Mouse (Mus musculus): ENCODE measurements at regions not wholly inside any gene's neighbourhood (a gene's known extent, or its start where the extent isn't known, plus 50 kb on each side); places are given as distances from the start of the nearest gene placed in this dataset.
A peak's percentile ranks its signal among the peaks of the same experiment; 100 is the strongest.
"Not testable (repeated sequence)": the region's sequence is repeated elsewhere in the genome, so short reads cannot be mapped to it uniquely, and the experiment has no call there.

- no peak for DNase-seq
These were observed 157.5 kb downstream of the Tpra1 start for GRCm38 (mm10) chr6:89059431-89059975.

GRCm38 (mm10) chr6:89064977-89065580, 163.0 kb downstream of the Tpra1 start:
- DNase-seq, result peak; percentile 46 to 48

- DNase-seq, result no peak
These were observed 164.5 kb downstream of the Tpra1 start for GRCm38 (mm10) chr6:89066588-89066987.

- no peak for DNase-seq
These were observed 166.2 kb downstream of the Tpra1 start for GRCm38 (mm10) chr6:89068286-89068685.

GRCm38 (mm10) chr6:89069108-89069507, 167.1 kb downstream of the Tpra1 start:
- no peak for DNase-seq

- DNase-seq, result no peak
These were observed 168.0 kb downstream of the Tpra1 start for GRCm38 (mm10) chr6:89070011-89070410.

- DNase-seq, result no peak
These were observed 169.7 kb downstream of the Tpra1 start for GRCm38 (mm10) chr6:89071766-89072165.

- DNase-seq, result no peak
These were observed 170.5 kb downstream of the Tpra1 start for GRCm38 (mm10) chr6:89072569-89072968.

- no peak for DNase-seq
These were observed 179.7 kb downstream of the Tpra1 start for GRCm38 (mm10) chr6:89081624-89082300.

GRCm38 (mm10) chr6:89084437-89084836, 182.4 kb downstream of the Tpra1 start:
- peak in 1 of 2 experiments; percentile 21 for DNase-seq

- DNase-seq, result no peak
These were observed 183.1 kb downstream of the Tpra1 start for GRCm38 (mm10) chr6:89085151-89085550.

- no peak for DNase-seq
These were observed 185.6 kb downstream of the Tpra1 start for GRCm38 (mm10) chr6:89087620-89088019.

GRCm38 (mm10) chr6:89090096-89090495, 188.0 kb downstream of the Tpra1 start:
- DNase-seq, result no peak

- no peak for DNase-seq
These were observed 193.9 kb downstream of the Tpra1 start for GRCm38 (mm10) chr6:89095911-89096310.

- DNase-seq, result no peak
These were observed 195.5 kb downstream of the Tpra1 start for GRCm38 (mm10) chr6:89097531-89097930.

- DNase-seq, result peak in 1 of 2 experiments; percentile 31
These were observed 217.2 kb downstream of the Tpra1 start for GRCm38 (mm10) chr6:89119241-89119640.

- no peak for DNase-seq
These were observed 219.1 kb downstream of the Tpra1 start for GRCm38 (mm10) chr6:89121023-89121745.

GRCm38 (mm10) chr6:89121746-89122070, 219.7 kb downstream of the Tpra1 start:
- no peak for DNase-seq

- DNase-seq, result no peak
These were observed 223.9 kb downstream of the Tpra1 start for GRCm38 (mm10) chr6:89125916-89126315.

- DNase-seq, result not testable (repeated sequence)
These were observed 226.1 kb downstream of the Tpra1 start for GRCm38 (mm10) chr6:89128141-89128540.

- DNase-seq, result no peak
These were observed 222.0 kb downstream of the Plxna1 start for GRCm38 (mm10) chr6:89140469-89140868.

GRCm38 (mm10) chr6:89153027-89153662, 209.3 kb downstream of the Plxna1 start:
- peak; percentile 20 to 48 for DNase-seq

- DNase-seq, result no peak
These were observed 204.9 kb downstream of the Plxna1 start for GRCm38 (mm10) chr6:89157501-89157900.

Measured in cerebellum, postnatal 14 days (tissue).